Mouse (Mus musculus) monocyte, adult 5-6 weeks (primary cell): Measurements from ENCODE around the gene Yipf2. TPM values are rescaled to one million over a fixed set of nuclear protein-coding genes. Genes with fewer than 3 reads are reported as not detected.
A peak's percentile ranks its signal among the peaks of the same experiment; 100 is the strongest.

Experiments
- ATAC-seq: fragments of 153-309, 156-312 bp; replicated peaks from 2 replicates; pipeline ENCODE4 v1.8.0; 2017; ENCODE audit warnings: mild to moderate bottlenecking; ENCODE audit not compliant: low TSS enrichment, insufficient number of reproducible peaks, severe bottlenecking, poor library complexity, low FRiP score
- total RNA-seq: library from RNA; stranded (forward); fragments of 200-1000, 200-491, 200-594 nt; gene quantifications from 3 replicates; pipeline ENCODE4 v1.2.3, GENCODE M21; 2017

Yipf2 gene
- total RNA-seq: 9.4 to 12.1 TPM (median 10.3 TPM) in 3 replicates

- ATAC-seq: peak; percentile 86
These were observed at the start of gene Yipf2, which contains the start of gene Timm29 for GRCm38 (mm10) chr9:21592703-21593121. TSS of gene Yipf2 (minus strand) at chr9:21592828. TSS of gene Timm29 (plus strand) at chr9:21592722.

- no peak for ATAC-seq
These were observed 46.4 kb upstream of the Yipf2 start for GRCm38 (mm10) chr9:21639031-21639430.

GRCm38 (mm10) chr9:21635639-21636038 lies 43.0 kb upstream of the Yipf2 start:
- no peak for ATAC-seq

- no peak for ATAC-seq
These were observed 40.5 kb upstream of the Yipf2 start for GRCm38 (mm10) chr9:21633106-21633505.

- ATAC-seq: 0 out of 2 replicates have a peak, but pooled peaks have one; percentile 42
These were observed 38.0 kb upstream of the Yipf2 start for GRCm38 (mm10) chr9:21630673-21631072.

GRCm38 (mm10) chr9:21627145-21627795 lies 34.6 kb upstream of the Yipf2 start:
- ATAC-seq: no peak

- ATAC-seq: no peak
These were observed 33.9 kb upstream of the Yipf2 start for GRCm38 (mm10) chr9:21626571-21626970.

GRCm38 (mm10) chr9:21625342-21626339 lies 33.0 kb upstream of the Yipf2 start:
- ATAC-seq: no peak; the same call in 1 of the 2 replicates

- no peak for ATAC-seq
These were observed 30.0 kb upstream of the Yipf2 start for GRCm38 (mm10) chr9:21622676-21623075.

- no peak for ATAC-seq
These were observed 27.6 kb upstream of the Yipf2 start for GRCm38 (mm10) chr9:21620229-21620628.

GRCm38 (mm10) chr9:21617066-21617465 lies 24.4 kb upstream of the Yipf2 start:
- no peak for ATAC-seq

GRCm38 (mm10) chr9:21616232-21616781 lies 23.7 kb upstream of the Yipf2 start:
- ATAC-seq: peak; percentile 30

- ATAC-seq: peak; percentile 95
These were observed 23.1 kb upstream of the Yipf2 start, which contains the start of gene Smarca4 for GRCm38 (mm10) chr9:21615617-21616231. TSS of gene Smarca4 (plus strand) at chr9:21616169.

- no peak for ATAC-seq
These were observed 22.4 kb upstream of the Yipf2 start for GRCm38 (mm10) chr9:21614864-21615616.

- peak; percentile 99 for ATAC-seq
These were observed 17.2 kb upstream of the Yipf2 start for GRCm38 (mm10) chr9:21609861-21610260.

GRCm38 (mm10) chr9:21606648-21607047 lies 14.0 kb upstream of the Yipf2 start:
- ATAC-seq: no peak

GRCm38 (mm10) chr9:21605865-21606264 lies 13.2 kb upstream of the Yipf2 start:
- ATAC-seq: no peak

- no peak for ATAC-seq
These were observed 11.5 kb upstream of the Yipf2 start for GRCm38 (mm10) chr9:21604119-21604518.
